Mouse (Mus musculus) gastrocnemius, postnatal 36 days (tissue): Measurements from ENCODE around the gene Ccdc155. TPM values are rescaled to one million over a fixed set of nuclear protein-coding genes. Genes with fewer than 3 reads are reported as not detected.

Experiments used
- microRNA-seq, 2 experiments: library from miRNA; unstranded; fragments of <30 nt; microRNA quantifications; one replicate each; pipeline ENCODE4 v1.2.0; 2021
- total RNA-seq, 2 experiments: library from RNA; stranded (reverse); gene quantifications; 2 replicates each; pipeline ENCODE4 v1.2.3; 2021

The Ccdc155 gene
- total RNA-seq, 2 experiments from 2014 or later, result not detected

Small RNA genes lying within 50 kb of the gene (microRNA-seq; reads per million reads assigned to microRNA genes)
- gene Mir7055, result 0 reads per million in 2 experiments

Other genes with a start within 250 kb of the Ccdc155 start
- 1 to 10 TPM; 1.2 to 1.8 TPM for gene Cpt1c, start 230.0 kb downstream of the Ccdc155 start, total RNA-seq
- gene Prmt1, start 218.3 kb downstream of the Ccdc155 start, total RNA-seq, result 100 to 1,000 TPM; 105 to 123 TPM
- 10 to 100 TPM; 18.3 to 20.3 TPM for gene Irf3, start 207.2 kb downstream of the Ccdc155 start, total RNA-seq
- 1 to 10 TPM; 8.0 to 8.9 TPM for gene Bcl2l12, start 206.2 kb downstream of the Ccdc155 start, total RNA-seq
- gene Scaf1, start 188.5 kb downstream of the Ccdc155 start, total RNA-seq, result 10 to 100 TPM; 36.9 to 40.2 TPM
- 10 to 100 TPM; 20.6 to 21.8 TPM for gene Rras, start 186.9 kb downstream of the Ccdc155 start, total RNA-seq
- gene Prr12, start 152.0 kb downstream of the Ccdc155 start, total RNA-seq, result 10 to 100 TPM; 11.3 to 14.1 TPM
- gene Nosip, start 142.5 kb downstream of the Ccdc155 start, total RNA-seq, result 10 to 100 TPM; 29.0 to 30.8 TPM
- 1 to 10 TPM; 8.0 to 8.8 TPM for gene Prrg2, start 142.2 kb downstream of the Ccdc155 start, total RNA-seq
- gene Rcn3, start 112.7 kb downstream of the Ccdc155 start, total RNA-seq, result 10 to 100 TPM; 17.3 to 20.9 TPM
- gene Fcgrt, start 101.0 kb downstream of the Ccdc155 start, total RNA-seq, result 10 to 100 TPM; 39.2 to 40.0 TPM
- gene Rps11, start 80.5 kb downstream of the Ccdc155 start, total RNA-seq, result 100 to 1,000 TPM; 388 to 460 TPM
- gene Rpl13a, start 76.1 kb downstream of the Ccdc155 start, total RNA-seq, result 100 to 1,000 TPM; 488 to 598 TPM
- not detected for gene Gm45713, start 68.7 kb downstream of the Ccdc155 start, total RNA-seq
- 1 to 10 TPM; 2.8 to 4.0 TPM for gene Flt3l, start 68.5 kb downstream of the Ccdc155 start, total RNA-seq
- 10 to 100 TPM; 28.6 to 36.2 TPM for gene Pih1d1, start 50.6 kb downstream of the Ccdc155 start, total RNA-seq
- 10 to 100 TPM; 10.6 to 14.3 TPM for gene Aldh16a1, start 50.3 kb downstream of the Ccdc155 start, total RNA-seq
- gene Slc17a7, start 40.9 kb downstream of the Ccdc155 start, total RNA-seq, result under 1 TPM; 0.76 to 0.79 TPM
- not detected for gene Gfy, start 25.3 kb downstream of the Ccdc155 start, total RNA-seq
- not detected for gene Pth2, start 23.9 kb downstream of the Ccdc155 start, total RNA-seq
- gene Dkkl1, start 7.3 kb upstream of the Ccdc155 start, total RNA-seq, result not detected
- 1 to 10 TPM; 2.7 to 3.3 TPM for gene Tead2, start 10.9 kb upstream of the Ccdc155 start, total RNA-seq
- gene Cd37, start 34.2 kb upstream of the Ccdc155 start, total RNA-seq, result 1 to 10 TPM in 1 of 2 experiments, under 1 TPM in 1; 0.79 to 1.5 TPM
- gene Slc6a16, start 36.2 kb upstream of the Ccdc155 start, total RNA-seq, result not detected
- not detected for gene Slc6a21, start 72.6 kb upstream of the Ccdc155 start, total RNA-seq
- 10 to 100 TPM; 20.1 to 20.7 TPM for gene Trpm4, start 128.9 kb upstream of the Ccdc155 start, total RNA-seq
- gene Hrc, start 130.4 kb upstream of the Ccdc155 start, total RNA-seq, result 100 to 1,000 TPM; 818 to 890 TPM
- under 1 TPM; 0.07 to 0.08 TPM for gene Ppfia3, start 162.1 kb upstream of the Ccdc155 start, total RNA-seq
- gene Lin7b, start 165.7 kb upstream of the Ccdc155 start, total RNA-seq, result not detected
- gene Snrnp70, start 190.8 kb upstream of the Ccdc155 start, total RNA-seq, result 10 to 100 TPM; 70.2 to 84.1 TPM
- gene Kcna7, start 200.8 kb upstream of the Ccdc155 start, total RNA-seq, result 10 to 100 TPM; 78.3 to 85.9 TPM
- gene Ntf5, start 208.8 kb upstream of the Ccdc155 start, total RNA-seq, result 1 to 10 TPM; 3.4 to 5.5 TPM
- under 1 TPM; 0.54 to 0.67 TPM for gene Lhb, start 215.9 kb upstream of the Ccdc155 start, total RNA-seq
- gene Gys1, start 230.0 kb upstream of the Ccdc155 start, total RNA-seq, result 100 to 1,000 TPM; 275 to 279 TPM
- gene Ruvbl2, start 233.2 kb upstream of the Ccdc155 start, total RNA-seq, result 10 to 100 TPM; 22.1 to 23.0 TPM